In genomic region chr16:24599766-24600165, GRCm38 (mm10) we compare ENCODE assay signal across 31 mouse cellular contexts.
A peak's percentile ranks its signal among the peaks of the same experiment; 100 is the strongest.
DNase-seq lines count a peak whose midpoint lies in the region; ATAC-seq and TF ChIP-seq lines count a peak whose summit lies in the region.
"Had no signal": no experiment of that assay in that cellular context is flagged by ENCODE, and none has a peak within 500 bp of the region (broad histone marks: within the 10 kb centered on the region; RNA-seq: fewer than 3 reads in every experiment).

No protein-coding gene starts in this region.

- TF ChIP-seq CTCF in bone marrow, adult 2 months (IDR thresholded peaks at IDR 0.05; ENCODE audit: control insufficient read depth, insufficient read depth, low read length), result no peak

- H3K4me3 ChIP-seq in bone marrow, adult 2 months (replicated peaks; ENCODE audit: control insufficient read depth, low read depth, low read length), result no peak overlapping the region
- no peak overlapping the region for H3K4me3 ChIP-seq in intestine, embryonic 16.5 days (ENCODE audit: low read length)
- H3K4me3 ChIP-seq: embryonic facial prominence, embryonic 12.5 days; heart, adult 2 months; heart, embryonic 13.5 days; hindbrain, embryonic 12.5 days; left cerebral cortex, adult 2 months; limb, embryonic 13.5 days; lung, embryonic 15.5 days; myocyte; neural tube, embryonic 12.5 days had no signal

- no peaks in the 10 kb centered on the region for H3K36me3 ChIP-seq in splenic B cell, adult 2 months (ENCODE audit: control insufficient read depth, insufficient read depth, low read length, poor library complexity, severe bottlenecking)
- H3K36me3 ChIP-seq in intestine, embryonic 16.5 days (ENCODE audit: control insufficient read depth, insufficient read depth, low read length), result no peaks in the 10 kb centered on the region
- H3K36me3 ChIP-seq: embryonic facial prominence, embryonic 12.5 days; heart, embryonic 13.5 days; hindbrain, embryonic 12.5 days; limb, embryonic 13.5 days; lung, embryonic 15.5 days; neural tube, embryonic 12.5 days had no signal

- ATAC-seq in hematopoietic stem cell, adult 5-6 weeks (replicated peaks in 1 of 2; ENCODE audit: insufficient read depth in 1 of 2, low FRiP score in 2 of 2, low TSS enrichment in 1 of 2, low read depth in 1 of 2, poor library complexity in 2 of 2, severe bottlenecking in 2 of 2), result peak; percentile 51 to 67; a peak in 3 of 4 replicates
- ATAC-seq in intestine, embryonic 16.5 days, result no peak
- ATAC-seq: forebrain, embryonic 14.5 days; intestine, postnatal 0 days; midbrain, embryonic 16.5 days; Patski had no signal

- peak overlapping the region; percentile 42; the same call in 1 of the 2 replicates for H3K27ac ChIP-seq in bone marrow, adult 2 months (ENCODE audit: control insufficient read depth, insufficient read depth, low read depth, low read length, poor library complexity)
- H3K27ac ChIP-seq in intestine, embryonic 16.5 days (ENCODE audit: low read length), result no peak overlapping the region
- H3K27ac ChIP-seq: embryonic facial prominence, embryonic 12.5 days; heart, adult 2 months; heart, embryonic 13.5 days; hindbrain, embryonic 12.5 days; left cerebral cortex, adult 2 months; limb, embryonic 13.5 days; lung, embryonic 15.5 days; neural tube, embryonic 12.5 days; stomach, postnatal 0 days had no signal

- no peak for TF ChIP-seq POLR2A in bone marrow, adult 2 months (IDR thresholded peaks at IDR 0.05; ENCODE audit: borderline replicate concordance, control insufficient read depth, low read depth, low read length)

- H3K9me3 ChIP-seq in intestine, embryonic 16.5 days (ENCODE audit: control insufficient read depth, low read length), result no peaks in the 10 kb centered on the region
- H3K9me3 ChIP-seq: embryonic facial prominence, embryonic 12.5 days; hindbrain, embryonic 12.5 days; limb, embryonic 13.5 days; lung, embryonic 15.5 days; neural tube, embryonic 12.5 days had no signal

- DNase-seq in spleen, postnatal 36 days (ENCODE audit: low spot score in 2 of 2), result peak; percentile 42 to 50
- DNase-seq in spleen, postnatal 10 days (ENCODE audit: low spot score in 2 of 2), result no peak
- DNase-seq in splenic B cell, adult 2 months (ENCODE audit: low read depth, low spot score), result peak; percentile 89
- no peak for DNase-seq in layer of hippocampus, postnatal 10 days (ENCODE audit: low spot score in 2 of 2)
- DNase-seq in adrenal gland, adult 18-20 months (ENCODE audit: low spot score in 2 of 2), result no peak
- DNase-seq: cerebellum, adult 8-10 months; cerebellum, postnatal 36 days; embryo, embryonic 11 days; gastrocnemius, postnatal 14 days; heart, adult 2 months; heart, postnatal 10 days; kidney, postnatal 14 days; right cerebral cortex, postnatal 4 days had no signal

- no peak overlapping the region for H3K4me2 ChIP-seq in intestine, embryonic 16.5 days (ENCODE audit: low read depth, low read length)
- H3K4me2 ChIP-seq: embryonic facial prominence, embryonic 12.5 days; heart, embryonic 13.5 days; hindbrain, embryonic 12.5 days; limb, embryonic 13.5 days; liver, embryonic 11.5 days; lung, embryonic 15.5 days; midbrain, embryonic 11.5 days; neural tube, embryonic 12.5 days had no signal

- H3K27me3 ChIP-seq in splenic B cell, adult 2 months (ENCODE audit: control insufficient read depth, insufficient read depth, low read length, poor library complexity, severe bottlenecking), result no peaks in the 10 kb centered on the region
- no peaks in the 10 kb centered on the region for H3K27me3 ChIP-seq in intestine, embryonic 16.5 days (replicated peaks; ENCODE audit: control insufficient read depth, insufficient read depth, low read length)
- H3K27me3 ChIP-seq: embryonic facial prominence, embryonic 12.5 days; heart, embryonic 13.5 days; hindbrain, embryonic 12.5 days; limb, embryonic 13.5 days; lung, embryonic 15.5 days; neural tube, embryonic 12.5 days; Patski had no signal

- H3K9ac ChIP-seq in intestine, embryonic 16.5 days (ENCODE audit: low read depth, low read length), result no peak overlapping the region
- H3K9ac ChIP-seq: embryonic facial prominence, embryonic 12.5 days; heart, embryonic 13.5 days; hindbrain, embryonic 12.5 days; limb, embryonic 13.5 days; lung, embryonic 15.5 days; neural tube, embryonic 12.5 days had no signal

- WGBS in bone marrow, adult 2 months, result 28% methylated on average over 7 of the region's 7 CpGs
- WGBS in intestine, embryonic 16.5 days, result 75% methylated on average over 7 of the region's 7 CpGs

- no peaks in the 10 kb centered on the region; the same call in 1 of the 2 replicates for H3K4me1 ChIP-seq in bone marrow, adult 2 months (ENCODE audit: control insufficient read depth, insufficient read depth, low read length)
- H3K4me1 ChIP-seq in intestine, embryonic 16.5 days (ENCODE audit: control insufficient read depth, insufficient read depth, low read length), result no peaks in the 10 kb centered on the region
- H3K4me1 ChIP-seq: embryonic facial prominence, embryonic 12.5 days; hindbrain, embryonic 12.5 days; limb, embryonic 13.5 days; neural tube, embryonic 12.5 days had no signal

Comparison
In these comparisons a context has a peak if more than half of its experiments do, and no peak if none do; other contexts are left out.
1. DNase-seq: peak in spleen, postnatal 36 days (2 of 2) and splenic B cell, adult 2 months (single experiment); none in spleen, postnatal 10 days (0 of 2), layer of hippocampus, postnatal 10 days (0 of 2) and adrenal gland, adult 18-20 months (0 of 2).